Comparison of ENCODE assay signal across 8 mouse cellular contexts in the genomic region with DNA sequence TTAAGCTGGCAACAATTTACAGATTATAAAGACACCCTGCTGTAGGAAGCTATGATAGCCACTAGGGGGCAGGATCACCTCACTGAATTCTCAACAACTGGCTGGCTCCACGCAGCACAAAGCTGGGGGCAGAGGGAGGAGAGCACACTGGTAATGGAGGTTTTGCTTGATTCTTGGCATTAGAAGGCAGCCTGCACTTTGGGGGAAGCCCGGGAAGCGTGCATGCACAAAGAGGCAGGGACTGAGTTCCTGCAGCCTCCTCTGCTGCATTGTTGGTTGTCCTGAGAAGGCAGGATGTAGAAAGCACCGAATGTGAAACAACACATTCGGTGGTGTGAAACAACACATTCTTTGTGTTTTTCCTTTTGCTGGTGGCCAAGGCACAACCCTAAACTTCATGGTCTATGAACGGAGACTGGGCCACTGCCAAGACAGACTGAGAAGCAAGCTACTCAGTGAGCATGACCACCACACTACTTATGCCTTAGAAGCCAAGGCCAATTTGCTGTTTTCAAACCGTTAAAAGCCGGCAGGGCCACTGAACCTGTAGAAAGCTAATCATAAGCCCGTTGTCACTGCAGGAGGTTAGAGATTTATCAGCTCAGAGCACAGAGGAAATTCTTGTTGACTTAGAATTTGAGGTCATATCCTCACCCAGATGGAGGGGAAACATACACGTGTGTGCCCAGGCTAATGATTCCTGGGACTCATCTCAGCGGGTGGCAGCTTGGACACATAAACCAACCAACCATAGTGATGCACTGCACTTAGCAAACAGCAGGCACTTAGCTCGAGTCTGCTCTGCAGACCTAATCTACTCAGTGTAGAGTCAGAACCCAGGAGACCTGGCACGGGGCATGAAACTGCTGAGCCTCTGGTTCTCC.
DNase-seq lines count a peak whose midpoint lies in the region; ATAC-seq and TF ChIP-seq lines count a peak whose summit lies in the region.

No protein-coding gene starts in this region.

- no peaks in the 10 kb centered on the region for H3K36me3 ChIP-seq in forebrain, postnatal 0 days (ENCODE audit: insufficient read depth)
- H3K36me3 ChIP-seq in lung, embryonic 15.5 days: peaks cover 2% of the 10 kb centered on the region

- intact Hi-C loops in heart, postnatal 36 days (cut with DNase I): loop anchor here (1.0 to 5.0 kb wide), 4 partner anchors 100 to 713 kb away; no protein-coding TSS in a partner anchor

- H3K9ac ChIP-seq in forebrain, postnatal 0 days: peak overlapping the region; percentile 6; the same call in 1 of the 2 replicates
- no peak overlapping the region for H3K9ac ChIP-seq in lung, embryonic 15.5 days

- peak; percentile 91 for TF ChIP-seq CTCF in cerebellum, adult 2 months (IDR thresholded peaks at IDR 0.05; ENCODE audit: borderline replicate concordance, insufficient read depth, low read depth, low read length)
- TF ChIP-seq CTCF in forebrain, postnatal 0 days (IDR thresholded peaks at IDR 0.05; ENCODE audit: low read depth): peak; percentile 97

- no peak for TF ChIP-seq POLR2A in cerebellum, adult 2 months (IDR thresholded peaks at IDR 0.05; ENCODE audit: borderline replicate concordance, insufficient read depth, low read length)

- no peaks in the 10 kb centered on the region for H3K27me3 ChIP-seq in cerebellum, adult 2 months (ENCODE audit: control insufficient read depth, insufficient read depth, low read length)
- no peaks in the 10 kb centered on the region for H3K27me3 ChIP-seq in forebrain, postnatal 0 days (ENCODE audit: insufficient read depth, low read length)
- no peaks in the 10 kb centered on the region for H3K27me3 ChIP-seq in lung, embryonic 15.5 days

- H3K4me2 ChIP-seq in forebrain, postnatal 0 days (ENCODE audit: low read depth): peak overlapping the region; percentile 40
- H3K4me2 ChIP-seq in lung, embryonic 15.5 days: peak overlapping the region; percentile 44

- peak overlapping the region; percentile 47 for H3K27ac ChIP-seq in cerebellum, adult 2 months (ENCODE audit: insufficient read depth, low read length)
- H3K27ac ChIP-seq in forebrain, postnatal 0 days (ENCODE audit: low read depth, low read length): peak overlapping the region; percentile 68
- H3K27ac ChIP-seq in lung, embryonic 15.5 days: peak overlapping the region; percentile 43

- H3K9me3 ChIP-seq in forebrain, postnatal 0 days (ENCODE audit: low read length): no peaks in the 10 kb centered on the region
- no peaks in the 10 kb centered on the region for H3K9me3 ChIP-seq in lung, embryonic 15.5 days

- peak; percentile 97 for ATAC-seq in forebrain, postnatal 0 days
- ATAC-seq in lung, embryonic 15.5 days (ENCODE audit: borderline replicate concordance, extremely low read depth, low FRiP score, low TSS enrichment): peak; percentile 89

- peak; percentile 83 for DNase-seq in Muller cell, postnatal 12 days (ENCODE audit: inconsistent ontology term)
- peak; percentile 78 to 79 for DNase-seq in cerebellum, adult 2 months
- DNase-seq in forebrain, postnatal 0 days: peak; percentile 94
- peak; percentile 73 to 79 for DNase-seq in heart, postnatal 36 days
- peak; percentile 68 to 89 for DNase-seq in layer of hippocampus, adult 18-20 months (ENCODE audit: low spot score in 2 of 2)
- DNase-seq in ovary, adult 18-20 months (ENCODE audit: low spot score): peak; percentile 52
- peak; percentile 66 for DNase-seq in thymus, postnatal 4 days

- WGBS in cerebellum, adult 2 months: 10% methylated on average over 13 of the region's 13 CpGs
- 19% methylated on average over 13 of the region's 13 CpGs for WGBS in forebrain, postnatal 0 days
- 26% methylated on average over 13 of the region's 13 CpGs for WGBS in lung, embryonic 15.5 days

- peaks cover 9% of the 10 kb centered on the region; the same call in 1 of the 2 replicates for H3K4me1 ChIP-seq in cerebellum, adult 2 months (ENCODE audit: control insufficient read depth, insufficient read depth, low read length)
- no peaks in the 10 kb centered on the region for H3K4me1 ChIP-seq in forebrain, postnatal 0 days (ENCODE audit: insufficient read depth)
- H3K4me1 ChIP-seq in lung, embryonic 15.5 days: peaks cover 15% of the 10 kb centered on the region

- peak overlapping the region; percentile 46 for H3K4me3 ChIP-seq in cerebellum, adult 2 months (replicated peaks; ENCODE audit: insufficient read depth, low read depth, low read length)
- H3K4me3 ChIP-seq in forebrain, postnatal 0 days (ENCODE audit: low read depth, low read length): no peak overlapping the region
- no peak overlapping the region for H3K4me3 ChIP-seq in lung, embryonic 15.5 days
